Mouse (Mus musculus) kidney, adult 9 months (tissue): ENCODE results near the gene Cyp2c23.

Source experiments
- DNase-seq: peaks from one replicate; pipeline ENCODE4 v3.0.0; 2022

The Cyp2c23 gene

DNA sequence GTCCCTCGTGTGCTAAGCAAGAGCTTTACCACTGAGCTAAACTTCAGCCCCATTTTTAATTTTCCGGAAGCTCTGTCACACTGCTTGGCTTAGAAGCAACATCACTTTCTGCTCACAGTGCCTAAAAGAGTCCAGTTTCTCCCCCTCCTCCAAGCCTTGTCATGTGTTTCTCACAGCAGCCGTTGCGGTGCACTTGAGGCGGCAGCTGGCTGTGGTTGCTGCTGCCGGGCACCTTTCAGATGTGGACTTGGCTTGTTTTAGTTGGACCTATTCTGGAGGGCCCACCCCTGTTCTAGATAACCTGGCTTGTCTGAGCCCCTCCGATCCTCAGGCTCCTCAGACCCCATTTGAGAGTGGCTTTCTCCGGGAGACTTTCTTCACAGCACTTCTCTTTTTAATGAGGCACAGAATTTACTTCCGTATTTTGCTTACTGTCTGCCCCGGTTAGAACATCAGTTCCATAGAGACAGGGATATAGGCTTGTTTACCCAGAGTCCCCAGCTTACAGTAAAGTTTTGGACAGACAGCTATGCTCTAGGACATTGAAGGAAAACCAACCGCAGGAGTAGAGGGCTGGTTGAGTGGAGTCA is 63.4 kb downstream of the Cyp2c23 start:
- DNase-seq, result no peak

DNA sequence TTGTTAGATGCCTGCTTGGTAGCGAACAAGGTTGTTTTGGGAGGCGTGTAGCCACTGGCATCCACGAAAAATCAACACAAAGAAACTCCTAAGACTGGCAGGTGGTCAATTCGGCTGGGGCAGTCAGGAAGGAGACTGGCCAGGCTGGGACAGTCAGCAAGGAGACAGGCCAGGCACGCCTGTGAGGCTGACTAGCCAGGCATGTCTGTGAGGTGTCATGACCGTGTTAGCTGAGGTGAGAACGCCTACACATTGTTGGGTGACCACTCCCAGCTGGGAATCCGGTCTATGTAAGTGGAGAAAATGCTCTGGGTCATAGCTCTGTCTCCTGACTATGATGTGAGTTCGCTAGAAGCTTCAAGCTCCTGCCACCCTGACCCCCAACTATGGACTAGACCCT is 66.2 kb downstream of the Cyp2c23 start:
- no peak for DNase-seq

DNA sequence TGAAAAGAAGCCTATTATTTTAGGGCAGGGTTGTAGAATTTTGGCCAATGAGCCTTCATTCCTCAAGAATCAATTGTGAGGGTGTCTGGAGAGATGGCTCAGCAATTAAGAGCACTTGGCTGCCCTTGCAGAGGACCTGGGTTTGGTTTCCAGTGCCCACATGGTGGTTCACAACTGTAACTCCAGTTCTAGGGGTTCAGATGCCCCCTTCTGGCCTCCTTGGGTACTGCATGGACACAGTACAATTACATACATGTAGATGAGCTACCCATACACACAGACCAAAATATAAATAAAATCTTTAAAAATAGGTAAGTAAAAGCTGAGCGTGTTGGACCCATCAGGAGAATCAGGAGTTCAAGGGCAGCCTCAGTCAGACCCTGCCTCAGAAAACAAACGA is 67.8 kb downstream of the Cyp2c23 start:
- no peak for DNase-seq

DNA sequence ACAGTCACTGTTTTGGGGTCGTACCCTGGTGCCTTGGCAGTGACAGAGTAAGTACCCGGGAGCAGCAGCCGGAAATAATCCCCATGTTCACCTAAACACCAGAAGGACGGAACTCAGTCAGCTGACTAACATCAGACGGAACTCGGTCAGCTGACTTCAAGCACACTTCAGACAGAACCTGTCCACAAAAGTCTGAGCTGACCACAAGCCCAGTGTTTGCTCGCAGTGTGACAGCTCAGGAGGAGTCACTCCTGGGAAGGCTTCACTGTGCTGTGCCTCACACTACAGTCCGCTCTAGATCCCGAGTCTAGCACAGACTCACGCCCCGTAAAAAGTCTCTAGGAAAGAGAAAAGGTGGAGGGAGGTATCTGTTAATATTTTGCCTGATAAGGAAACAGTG is 69.0 kb downstream of the Cyp2c23 start:
- no peak for DNase-seq

DNA sequence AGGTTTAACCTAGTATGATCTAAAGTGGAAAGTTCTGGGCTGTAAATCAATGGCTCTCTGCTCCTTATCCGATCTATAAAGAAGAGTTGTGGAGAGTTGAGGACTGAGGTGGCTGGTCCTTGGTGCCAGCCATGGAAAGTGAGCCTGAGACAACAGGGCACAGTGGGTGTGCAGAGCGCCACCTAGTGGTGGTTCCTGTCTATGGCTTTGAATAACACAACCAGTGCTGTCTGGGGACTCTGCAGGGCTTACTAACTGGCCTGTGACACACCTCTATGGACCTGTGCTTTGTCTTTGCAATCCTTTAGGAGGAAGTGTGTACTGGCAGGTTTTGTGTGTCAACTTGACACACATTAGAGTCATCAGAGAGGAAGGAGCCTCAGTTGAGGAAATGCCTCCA is 69.8 kb downstream of the Cyp2c23 start:
- peak; percentile 82 for DNase-seq

DNA sequence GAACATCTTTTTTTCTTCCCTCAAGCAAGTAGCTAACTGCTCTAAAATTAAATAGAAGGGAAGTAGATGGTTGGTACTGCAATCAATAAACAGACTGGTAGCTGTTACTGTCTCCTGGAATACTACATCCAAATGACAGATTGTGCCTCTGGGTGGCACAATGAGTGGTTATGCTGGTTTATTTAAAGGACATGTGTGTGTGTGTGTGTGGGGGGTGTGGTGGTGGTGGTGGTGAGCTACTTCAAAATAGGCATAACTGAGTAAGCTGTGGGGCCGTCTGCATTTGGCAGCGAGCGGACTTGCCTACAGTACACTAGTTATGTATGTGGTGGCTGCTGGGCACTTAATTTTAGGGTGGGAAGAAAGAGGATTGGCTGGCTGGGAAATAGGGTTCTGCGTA is 71.1 kb downstream of the Cyp2c23 start:
- no peak for DNase-seq

DNA sequence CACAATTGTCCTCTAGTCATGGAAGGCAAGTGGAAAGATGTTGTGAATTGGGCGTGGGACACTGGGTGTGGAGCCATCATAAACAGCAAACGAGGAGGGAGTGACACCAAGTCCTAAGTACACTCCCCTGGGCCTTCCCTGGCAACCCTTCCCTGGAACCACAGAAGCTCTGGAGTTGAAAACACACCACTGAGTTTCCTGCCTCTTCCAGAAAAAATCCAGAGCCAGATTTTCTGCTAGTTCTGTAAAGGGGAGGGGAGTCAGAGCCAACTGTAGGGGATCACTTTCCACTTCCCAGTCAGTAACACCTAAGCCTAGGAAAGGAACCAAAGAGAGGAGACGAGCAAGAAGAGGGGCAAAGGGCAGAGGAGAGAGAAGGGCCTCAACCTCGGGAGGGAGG is 71.6 kb downstream of the Cyp2c23 start:
- DNase-seq, result no peak

DNA sequence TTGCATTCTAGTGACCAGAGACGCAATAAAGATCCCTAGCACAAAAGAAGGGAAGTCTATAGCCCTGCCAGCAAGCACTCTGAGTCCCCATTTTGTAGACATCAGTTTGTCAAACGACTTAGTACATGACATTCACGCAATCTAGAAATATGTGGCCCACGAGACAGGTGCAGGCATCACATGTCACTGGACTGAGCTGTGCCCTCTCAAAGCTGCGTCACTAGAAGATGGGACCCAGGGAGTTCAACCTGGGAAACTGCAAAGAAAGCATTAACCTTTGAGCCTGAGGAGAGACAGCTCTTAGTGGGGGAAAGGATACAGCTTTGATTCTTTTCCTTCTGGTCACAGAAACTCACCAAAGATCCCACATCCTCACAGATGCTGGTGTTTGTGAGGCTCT is 73.7 kb downstream of the Cyp2c23 start:
- peak; percentile 37 for DNase-seq
